Mouse (Mus musculus) retina, embryonic 14.5 days (tissue): ENCODE results near the gene Fmr1.
"Not testable (repeated sequence)": the region's sequence is repeated elsewhere in the genome, so short reads cannot be mapped to it uniquely, and the experiment has no call there.

ENCODE experiments used
- DNase-seq: peaks from one replicate; pipeline ENCODE4 v3.0.0-alpha.2; 2015; ENCODE audit warnings: low spot score

Fmr1 gene

GRCm38 (mm10) chrX:68678333-68678740 lies at the start of gene Fmr1:
TSS of gene Fmr1 (plus strand) at chrX:68678541.
- peak; percentile 95 for DNase-seq

DNA sequence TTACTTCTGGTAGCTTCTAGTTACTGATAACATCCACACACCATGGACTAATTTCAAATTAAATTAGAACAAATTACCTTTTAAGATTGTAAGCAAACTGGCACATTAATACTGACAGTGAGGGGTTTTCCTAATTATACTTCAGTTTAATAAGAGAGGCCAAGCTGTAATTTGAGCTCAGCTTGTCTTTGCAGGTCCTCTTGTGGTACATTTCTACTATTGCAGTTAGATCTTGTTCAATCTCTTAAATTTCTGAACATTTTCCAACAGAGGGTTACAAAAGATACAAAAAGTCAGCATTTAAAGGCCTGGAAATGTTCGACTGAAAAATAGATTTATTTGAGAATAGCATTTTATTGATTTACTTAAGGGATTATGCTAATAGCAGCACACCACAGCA lies 36.7 kb upstream of the Fmr1 start:
- DNase-seq: no peak

- no peak for DNase-seq
Observed at GRCm38 (mm10) chrX:68645154-68645919, 33.0 kb upstream of the Fmr1 start.

DNA sequence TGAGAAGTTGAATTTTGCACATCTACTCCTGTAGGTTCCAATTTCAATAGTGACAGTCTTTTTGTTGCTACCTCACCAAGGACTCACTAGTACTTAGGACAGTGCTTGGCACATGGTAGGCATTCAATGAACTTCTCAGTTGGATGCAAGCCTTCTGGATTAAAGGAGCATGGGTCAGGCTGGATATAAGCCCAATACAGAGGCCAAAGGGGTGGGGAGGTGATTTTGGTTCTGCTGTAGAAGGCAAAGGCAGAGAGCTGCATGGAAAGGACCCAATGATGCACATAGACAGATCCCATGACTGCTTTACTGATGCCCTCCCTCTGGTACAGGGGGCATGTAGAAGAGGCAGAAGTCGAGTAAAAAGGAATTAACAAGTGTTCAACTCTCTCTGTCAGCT lies 833 bp upstream of the Fmr1 start:
- DNase-seq: no peak

DNA sequence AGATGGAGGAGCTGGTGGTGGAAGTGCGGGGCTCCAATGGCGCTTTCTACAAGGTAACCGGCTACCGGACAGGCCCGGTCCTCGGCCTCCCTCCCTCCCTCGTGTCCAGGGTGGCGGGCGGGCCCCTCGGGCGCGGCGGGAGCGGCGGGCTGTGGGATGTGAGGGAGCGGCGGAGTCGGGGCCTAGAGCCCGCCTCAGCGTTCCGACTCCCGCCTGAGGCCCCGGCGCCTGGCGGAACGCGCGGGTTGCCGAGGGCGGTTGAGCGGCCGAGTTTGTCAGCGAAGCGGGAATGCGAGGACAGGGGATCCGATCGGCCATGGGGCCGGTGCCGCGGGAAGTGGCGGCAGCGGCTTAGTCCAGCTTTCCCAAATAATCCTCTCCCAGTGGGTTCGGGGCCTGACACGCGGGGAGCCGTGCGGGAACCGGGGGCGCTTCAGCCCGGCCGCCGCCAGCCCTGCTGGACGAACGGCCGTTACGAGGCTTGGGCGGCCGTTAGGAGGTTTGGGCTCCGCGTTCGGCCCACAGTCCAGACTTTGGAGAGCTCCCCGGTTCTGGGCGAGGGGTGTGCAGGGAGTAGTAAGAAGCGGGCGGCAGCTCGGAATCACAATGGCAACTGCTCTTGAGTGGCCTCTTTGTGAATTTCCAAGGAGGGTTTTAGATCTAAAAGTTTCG lies 610 bp downstream of the Fmr1 start:
- peak; percentile 38 for DNase-seq

- DNase-seq: no peak
Observed at GRCm38 (mm10) chrX:68684706-68685105, 6.4 kb downstream of the Fmr1 start.

GRCm38 (mm10) chrX:68691936-68692335 lies 13.6 kb downstream of the Fmr1 start:
- not testable (repeated sequence) for DNase-seq

DNA sequence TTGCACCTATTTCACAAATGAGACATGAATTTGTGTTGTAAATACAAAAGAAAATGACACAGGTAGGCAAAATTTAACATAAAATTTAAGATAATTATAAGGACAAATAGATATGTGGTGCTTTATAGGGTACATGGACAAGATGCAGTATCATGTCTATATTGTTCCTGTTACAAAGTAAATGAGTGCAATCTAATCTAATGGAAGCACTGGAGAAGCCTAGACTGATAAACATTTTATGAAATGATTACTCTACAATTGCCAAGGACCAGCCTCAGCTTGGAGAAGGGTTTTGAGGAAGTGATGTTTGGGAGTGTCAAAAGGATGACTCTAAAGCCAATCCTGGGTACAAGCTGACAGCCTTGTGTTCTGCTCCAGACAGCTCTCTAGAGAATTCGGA lies 58.6 kb downstream of the Fmr1 start:
- DNase-seq: no peak

GRCm38 (mm10) chrX:68740088-68740487 lies 61.7 kb downstream of the Fmr1 start:
- no peak for DNase-seq

DNA sequence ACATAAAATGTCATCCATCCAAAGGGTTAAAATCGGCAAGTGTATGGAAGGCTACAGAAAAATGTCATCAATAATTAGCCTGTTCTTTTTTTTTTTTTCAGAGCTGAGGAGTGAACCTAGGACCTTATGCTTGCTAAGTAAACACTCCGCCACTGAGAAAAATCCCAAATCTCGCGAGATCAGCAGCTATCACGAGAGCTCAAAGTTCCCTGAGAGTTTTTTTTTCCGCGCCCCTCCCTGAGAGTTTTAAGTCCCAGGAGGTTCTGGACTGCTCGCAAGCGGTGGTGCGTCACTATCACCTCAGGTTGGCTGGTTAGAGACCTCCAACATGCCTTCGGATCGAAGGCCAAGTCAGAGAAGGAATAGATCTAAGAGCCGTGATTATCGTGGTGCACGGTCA lies 83.3 kb downstream of the Fmr1 start, which contains the start of gene Fmr1nb:
Gene Fmr1nb (plus strand): TSS at position 234 of the 400 bp plus-strand sequence.
- no peak for DNase-seq
